Mouse (Mus musculus) limb, embryonic 15.5 days (tissue): ENCODE measurements at regions not wholly inside any gene's neighbourhood (a gene's known extent, or its start where the extent isn't known, plus 50 kb on each side); places are given as distances from the start of the nearest gene placed in this dataset.

Source experiments
- ATAC-seq: fragments of 200-750 bp; cut with Nextera tagmentation; 2 replicates; pipeline ENCODE4 v1.8.0; 2017; ENCODE audit warnings: low read depth, moderate TSS enrichment; ENCODE audit not compliant: insufficient number of reproducible peaks, low FRiP score, low TSS enrichment
- H3K27ac ChIP-seq: fragments of 300-500 bp; sonication (generic); 2 replicates; pipeline ENCODE4 v1.5.1; 2015; ENCODE audit warnings: moderate library complexity, mild to moderate bottlenecking, inconsistent platforms
- H3K27me3 ChIP-seq: fragments of 300-500 bp; sonication (generic); 2 replicates; pipeline ENCODE4 v1.6.1; 2015; ENCODE audit warnings: inconsistent platforms
- H3K36me3 ChIP-seq: fragments of 300-500 bp; sonication (generic); 2 replicates; pipeline ENCODE4 v1.6.1; 2015; ENCODE audit warnings: inconsistent platforms
- H3K4me1 ChIP-seq: fragments of 300-500 bp; sonication (generic); 2 replicates; pipeline ENCODE4 v1.6.1; 2015; ENCODE audit warnings: inconsistent platforms
- H3K4me2 ChIP-seq: fragments of 300-500 bp; sonication (generic); 2 replicates; pipeline ENCODE4 v1.6.1; 2015; ENCODE audit warnings: mild to moderate bottlenecking, inconsistent platforms
- H3K4me3 ChIP-seq: fragments of 300-500 bp; sonication (generic); 2 replicates; pipeline ENCODE4 v1.5.1; 2015; ENCODE audit warnings: mild to moderate bottlenecking, inconsistent platforms
- H3K9ac ChIP-seq: fragments of 300-500 bp; sonication (generic); 2 replicates; pipeline ENCODE4 v1.6.1; 2015; ENCODE audit warnings: inconsistent platforms
- H3K9me3 ChIP-seq: fragments of 300-500 bp; sonication (generic); 2 replicates; pipeline ENCODE4 v1.6.1; 2016; ENCODE audit warnings: inconsistent platforms
- WGBS: fragments of 180-500 bp; shearing (Covaris S2); methylation state at CpG from one replicate; pipeline ENCODE4 v1.1.7; 2015; 5-methylcytosine and 5-hydroxymethylcytosine counted together

GRCm38 (mm10) chr14:25328230-25328629, 130.8 kb upstream of the Zmiz1 start:
- Histone ChIP-seq H3K36me3 (no peaks in the 10 kb centered on the region), H3K4me3 (no peak overlapping the region), H3K27me3 (no peaks in the 10 kb centered on the region), H3K4me1 (peaks cover 9% of the 10 kb centered on the region), H3K4me2 (no peak overlapping the region), H3K9me3 (no peaks in the 10 kb centered on the region), H3K27ac (no peak overlapping the region), H3K9ac (no peak overlapping the region)
- 74% methylated on average over 5 of the region's 5 CpGs for WGBS
- ATAC-seq, result no peak

GRCm38 (mm10) chr14:25334186-25334585, 124.8 kb upstream of the Zmiz1 start:
- peaks cover 14% of the 10 kb centered on the region for H3K4me1 ChIP-seq
- H3K27ac ChIP-seq, result no peak overlapping the region
- 87% methylated on average over 2 of the region's 2 CpGs for WGBS
- ATAC-seq, result no peak
- no peak overlapping the region for H3K9ac ChIP-seq
- H3K36me3 ChIP-seq, result no peaks in the 10 kb centered on the region
- no peaks in the 10 kb centered on the region for H3K9me3 ChIP-seq
- no peaks in the 10 kb centered on the region for H3K27me3 ChIP-seq
- no peak overlapping the region for H3K4me2 ChIP-seq
- no peak overlapping the region for H3K4me3 ChIP-seq

GRCm38 (mm10) chr14:25336875-25337274, 122.1 kb upstream of the Zmiz1 start:
- no peak overlapping the region for H3K4me3 ChIP-seq
- 100% methylated on average over 1 of the region's 1 CpGs for WGBS
- no peak overlapping the region for H3K9ac ChIP-seq

GRCm38 (mm10) chr14:25338404-25339051, 120.5 kb upstream of the Zmiz1 start:
- Histone ChIP-seq H3K36me3 (no peaks in the 10 kb centered on the region), H3K4me2 (no peak overlapping the region), H3K9ac (no peak overlapping the region), H3K27ac (peak overlapping the region; percentile 71), H3K4me3 (no peak overlapping the region), H3K9me3 (no peaks in the 10 kb centered on the region), H3K27me3 (no peaks in the 10 kb centered on the region), H3K4me1 (peaks cover 42% of the 10 kb centered on the region)
- 34% methylated on average over 9 of the region's 9 CpGs for WGBS
- no peak for ATAC-seq

More at GRCm38 (mm10) chr14:25336875-25337274, 122.1 kb upstream of the Zmiz1 start:
- Histone ChIP-seq H3K27me3 (no peaks in the 10 kb centered on the region), H3K4me1 (peaks cover 25% of the 10 kb centered on the region), H3K27ac (no peak overlapping the region), H3K36me3 (no peaks in the 10 kb centered on the region), H3K4me2 (no peak overlapping the region), H3K9me3 (no peaks in the 10 kb centered on the region)
- ATAC-seq, result no peak

GRCm38 (mm10) chr14:25340845-25341244, 118.1 kb upstream of the Zmiz1 start:
- Histone ChIP-seq H3K9ac (no peak overlapping the region), H3K36me3 (no peaks in the 10 kb centered on the region), H3K27ac (peak overlapping the region; percentile 62), H3K4me3 (no peak overlapping the region), H3K27me3 (no peaks in the 10 kb centered on the region), H3K4me2 (no peak overlapping the region), H3K4me1 (peaks cover 51% of the 10 kb centered on the region), H3K9me3 (no peaks in the 10 kb centered on the region)
- 64% methylated on average over 9 of the region's 9 CpGs for WGBS
- ATAC-seq, result no peak

GRCm38 (mm10) chr14:25341848-25342427, 117.0 kb upstream of the Zmiz1 start:
- H3K9me3 ChIP-seq, result no peaks in the 10 kb centered on the region
- no peak overlapping the region for H3K9ac ChIP-seq
- H3K36me3 ChIP-seq, result no peaks in the 10 kb centered on the region
- H3K27ac ChIP-seq, result peak overlapping the region; percentile 62; the same call in 1 of the 2 replicates
- H3K27me3 ChIP-seq, result no peaks in the 10 kb centered on the region
- WGBS, result 64% methylated on average over 9 of the region's 9 CpGs
- peaks cover 59% of the 10 kb centered on the region for H3K4me1 ChIP-seq
- H3K4me3 ChIP-seq, result no peak overlapping the region
- no peak overlapping the region for H3K4me2 ChIP-seq
- ATAC-seq, result no peak

GRCm38 (mm10) chr14:25342865-25343565, 116.0 kb upstream of the Zmiz1 start:
- Histone ChIP-seq H3K4me1 (peaks cover 57% of the 10 kb centered on the region), H3K9ac (no peak overlapping the region), H3K36me3 (no peaks in the 10 kb centered on the region), H3K4me2 (no peak overlapping the region), H3K9me3 (no peaks in the 10 kb centered on the region), H3K4me3 (no peak overlapping the region), H3K27ac (peak overlapping the region; percentile 60), H3K27me3 (no peaks in the 10 kb centered on the region)
- ATAC-seq, result no peak
- WGBS, result 29% methylated on average over 4 of the region's 4 CpGs

GRCm38 (mm10) chr14:25345995-25346394, 113.0 kb upstream of the Zmiz1 start:
- Histone ChIP-seq H3K27ac (no peak overlapping the region), H3K9ac (no peak overlapping the region), H3K4me2 (no peak overlapping the region), H3K27me3 (no peaks in the 10 kb centered on the region), H3K4me3 (no peak overlapping the region), H3K36me3 (no peaks in the 10 kb centered on the region), H3K9me3 (no peaks in the 10 kb centered on the region), H3K4me1 (peaks cover 55% of the 10 kb centered on the region)
- WGBS, result 48% methylated on average over 2 of the region's 2 CpGs
- no peak for ATAC-seq

GRCm38 (mm10) chr14:25346813-25347610, 112.0 kb upstream of the Zmiz1 start:
- H3K4me1 ChIP-seq, result peaks cover 51% of the 10 kb centered on the region
- 62% methylated on average over 7 of the region's 7 CpGs for WGBS

GRCm38 (mm10) chr14:25350282-25350964, 108.6 kb upstream of the Zmiz1 start:
- H3K4me1 ChIP-seq, result peaks cover 43% of the 10 kb centered on the region
- H3K27ac ChIP-seq, result peak overlapping the region; percentile 87
- H3K9ac ChIP-seq, result no peak overlapping the region
- WGBS, result 23% methylated on average over 9 of the region's 9 CpGs
- peak; percentile 68; the same call in 1 of the 2 replicates for ATAC-seq
- H3K9me3 ChIP-seq, result no peaks in the 10 kb centered on the region
- H3K4me3 ChIP-seq, result no peak overlapping the region
- H3K36me3 ChIP-seq, result no peaks in the 10 kb centered on the region
- no peaks in the 10 kb centered on the region for H3K27me3 ChIP-seq
- no peak overlapping the region for H3K4me2 ChIP-seq

More at GRCm38 (mm10) chr14:25346813-25347610, 112.0 kb upstream of the Zmiz1 start:
- no peak overlapping the region for H3K9ac ChIP-seq
- no peaks in the 10 kb centered on the region for H3K36me3 ChIP-seq
- no peaks in the 10 kb centered on the region for H3K9me3 ChIP-seq
- H3K4me3 ChIP-seq, result no peak overlapping the region
- ATAC-seq, result no peak
- H3K27ac ChIP-seq, result no peak overlapping the region
- H3K27me3 ChIP-seq, result no peaks in the 10 kb centered on the region
- no peak overlapping the region for H3K4me2 ChIP-seq

- 50% methylated on average over 8 of the region's 8 CpGs for WGBS
- no peaks in the 10 kb centered on the region for H3K9me3 ChIP-seq
- no peak for ATAC-seq
- H3K4me1 ChIP-seq, result peaks cover 34% of the 10 kb centered on the region
- no peak overlapping the region for H3K4me2 ChIP-seq
- no peaks in the 10 kb centered on the region for H3K27me3 ChIP-seq
- peak overlapping the region; percentile 12 for H3K27ac ChIP-seq
- H3K4me3 ChIP-seq, result no peak overlapping the region
- H3K9ac ChIP-seq, result no peak overlapping the region
- H3K36me3 ChIP-seq, result no peaks in the 10 kb centered on the region
These were observed 105.2 kb upstream of the Zmiz1 start for GRCm38 (mm10) chr14:25353804-25354203.
